Mouse (Mus musculus): Measurements from ENCODE around the gene Slc22a20.

DNA sequence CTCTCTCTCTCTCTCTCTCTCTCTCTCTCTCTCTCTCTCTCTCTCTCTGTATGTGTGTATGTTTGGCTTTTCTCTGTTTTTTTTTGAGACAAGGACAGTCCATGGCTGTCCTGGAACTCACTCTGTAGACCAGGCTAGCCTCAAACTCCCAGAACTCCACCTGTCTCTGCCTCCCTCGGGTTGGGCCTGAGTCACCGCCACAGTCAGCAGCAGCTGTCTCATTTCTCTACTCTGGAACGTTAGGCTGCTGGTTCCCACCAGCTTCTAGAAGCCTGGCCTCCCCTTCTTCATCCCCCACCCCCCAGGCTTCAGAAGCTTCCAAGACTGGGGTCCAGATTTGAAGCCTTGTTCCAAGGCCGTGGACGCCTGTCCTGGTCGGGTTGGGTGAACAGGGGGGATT lies 3.6 kb upstream of the Slc22a20 start:
- TF ChIP-seq CTCF (conservative IDR thresholded peaks at IDR 0.05; ENCODE audit: insufficient read depth, insufficient read length, low read depth, low read length) (no peak), POLR2A (IDR thresholded peaks at IDR 0.05; ENCODE audit: low read depth, low read length) (no peak)

Data from kidney, adult 2 months (tissue).